Mouse (Mus musculus) leukemia stem cell, adult 10-12 weeks (primary cell): ENCODE measurements around the gene Nkx2-3. TPM values are rescaled to one million over a fixed set of nuclear protein-coding genes. Genes with fewer than 3 reads are reported as not detected.

ENCODE experiments used
- polyA plus RNA-seq: library from polyadenylated mRNA; stranded (reverse); fragments of >175 nt; gene quantifications from 2 replicates; pipeline ENCODE4 v1.2.3, GENCODE M21; 2012; ENCODE audit warnings: low replicate concordance

Gene Nkx2-3
- polyA plus RNA-seq, result 1.6 and 2.0 TPM in 2 replicates

GRCm38 (mm10) chr19:43612051-43612450 is at the start of gene Nkx2-3:
Gene Nkx2-3, plus strand, starts transcription at chr19:43612325.

Other genes starting within 250 kb of the Nkx2-3 start
- not detected in 2 replicates for gene Hpse2, start 224.0 kb upstream of the Nkx2-3 start, polyA plus RNA-seq
- gene Cnnm1, start 171.9 kb upstream of the Nkx2-3 start, polyA plus RNA-seq, result 0.03 TPM in 1 of 2 replicates, not detected in the other
- gene Got1, start 87.7 kb upstream of the Nkx2-3 start, polyA plus RNA-seq, result 3.2 and 10.7 TPM in 2 replicates
- gene Slc25a28, start 62.6 kb downstream of the Nkx2-3 start, polyA plus RNA-seq, result 31.2 and 33.6 TPM in 2 replicates
- 1.3 and 2.0 TPM in 2 replicates for gene Entpd7, start 77.3 kb downstream of the Nkx2-3 start, polyA plus RNA-seq
- 0.41 and 0.82 TPM in 2 replicates for gene Cutc, start 140.7 kb downstream of the Nkx2-3 start, polyA plus RNA-seq
- gene Cox15, start 140.7 kb downstream of the Nkx2-3 start, polyA plus RNA-seq, result 2.5 and 6.0 TPM in 2 replicates
- 0.35 TPM in 1 of 2 replicates, not detected in the other for gene Abcc2, start 169.9 kb downstream of the Nkx2-3 start, polyA plus RNA-seq